Mouse (Mus musculus) lung, postnatal 0 days (tissue): ENCODE results near the gene Slc36a3. TPM values are rescaled to one million over a fixed set of nuclear protein-coding genes. Genes with fewer than 3 reads are reported as not detected.
"Not testable (repeated sequence)": the region's sequence is repeated elsewhere in the genome, so short reads cannot be mapped to it uniquely, and the experiment has no call there.

Experiments used
- ATAC-seq: fragments of 200-750 bp; cut with Nextera tagmentation; 2 replicates; pipeline ENCODE4 v1.8.0; 2017; ENCODE audit warnings: moderate library complexity
- DNase-seq: peaks from one replicate; pipeline ENCODE4 v3.0.0-alpha.2; 2016; ENCODE audit warnings: low spot score
- H3K27ac ChIP-seq: fragments of 300-500 bp; sonication (generic); 2 replicates; pipeline ENCODE4 v1.5.1; 2014; ENCODE audit warnings: antibody characterized with exemption, mild to moderate bottlenecking, low read length, mixed read lengths
- H3K27me3 ChIP-seq: fragments of 300-500 bp; sonication (generic); replicated peaks from 2 replicates; pipeline ENCODE4 v1.6.1; 2014; ENCODE audit warnings: low read length, mixed read lengths; ENCODE audit not compliant: insufficient read depth
- H3K36me3 ChIP-seq: fragments of 300-500 bp; sonication (generic); 2 replicates; pipeline ENCODE4 v1.6.1; 2014; ENCODE audit warnings: low read length, mixed read lengths; ENCODE audit not compliant: insufficient read depth
- H3K4me1 ChIP-seq: fragments of 300-500 bp; sonication (generic); 2 replicates; pipeline ENCODE4 v1.6.1; 2014; ENCODE audit warnings: antibody characterized with exemption, low read depth, low read length, mixed read lengths; ENCODE audit not compliant: insufficient read depth
- H3K4me2 ChIP-seq: fragments of 300-500 bp; sonication (generic); replicated peaks from 2 replicates; pipeline ENCODE4 v1.6.1; 2014; ENCODE audit warnings: low read depth, mild to moderate bottlenecking, low read length, moderate library complexity, mixed read lengths
- H3K4me3 ChIP-seq: fragments of 300-500 bp; sonication (generic); 2 replicates; pipeline ENCODE4 v1.5.1; 2014; ENCODE audit warnings: low read depth, low read length
- H3K9ac ChIP-seq: fragments of 300-500 bp; sonication (generic); replicated peaks from 2 replicates; pipeline ENCODE4 v1.6.1; 2014; ENCODE audit warnings: low read depth, mild to moderate bottlenecking
- H3K9me3 ChIP-seq: fragments of 300-500 bp; sonication (generic); 2 replicates; pipeline ENCODE4 v1.6.1; 2016; ENCODE audit warnings: low read length, mixed read lengths
- CTCF ChIP-seq: IDR thresholded peaks from 2 replicates; pipeline ENCODE4 v1.5.1; 2016; ENCODE audit warnings: antibody characterized with exemption, mild to moderate bottlenecking
- EP300 ChIP-seq: IDR thresholded peaks from 2 replicates; pipeline ENCODE4 v1.6.1; 2016; ENCODE audit warnings: antibody characterized with exemption, mild to moderate bottlenecking, control low read depth
- WGBS: fragments of 180-500 bp; shearing (Covaris S2); extraction: QIAGEN DNeasy Blood & Tissue Kit; methylation state at CpG from one replicate; pipeline ENCODE4 v1.1.7; 2014; 5-methylcytosine and 5-hydroxymethylcytosine counted together
- polyA plus RNA-seq: library from polyadenylated mRNA; unstranded; fragments of >200 nt; fragmentation: Nextera tagmentation; extraction: Ambion mirVana; gene quantifications from 2 replicates; pipeline ENCODE4 v1.2.1, GENCODE M21; 2015

Slc36a3 gene
- polyA plus RNA-seq, 1 experiment from 2014 or later: not detected

DNA sequence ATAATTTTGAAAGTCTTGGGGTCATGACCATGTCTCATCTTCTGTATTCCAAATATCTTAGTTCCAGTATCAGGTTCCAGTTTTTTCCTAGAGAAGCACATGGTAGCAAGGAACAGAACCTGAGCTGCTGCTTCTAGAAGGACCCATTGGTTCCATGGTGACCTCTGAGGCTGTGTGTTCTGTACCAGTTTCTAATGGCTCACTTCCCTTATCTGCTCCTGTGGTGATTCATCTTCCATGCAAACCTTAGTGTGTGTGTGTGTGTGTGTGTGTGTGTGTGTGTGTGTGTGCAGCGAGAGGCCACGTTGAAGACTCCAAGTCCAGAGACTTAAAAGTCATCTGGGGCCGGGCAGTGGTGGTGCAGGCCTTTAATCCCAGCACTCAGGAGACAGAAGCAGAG lies 35.5 kb downstream of the Slc36a3 start:
- 85% methylated on average over 3 of the region's 3 CpGs for WGBS
- H3K4me2 ChIP-seq: no peak overlapping the region
- H3K4me3 ChIP-seq: no peak overlapping the region
- no peak overlapping the region for H3K9ac ChIP-seq
- H3K27ac ChIP-seq: no peak overlapping the region
- no peaks in the 10 kb centered on the region for H3K27me3 ChIP-seq
- no peaks in the 10 kb centered on the region for H3K9me3 ChIP-seq
- DNase-seq (no peak), ATAC-seq (no peak)
- H3K36me3 ChIP-seq: no peaks in the 10 kb centered on the region
- no peaks in the 10 kb centered on the region for H3K4me1 ChIP-seq
- TF ChIP-seq CTCF (no peak), EP300 (no peak)

DNA sequence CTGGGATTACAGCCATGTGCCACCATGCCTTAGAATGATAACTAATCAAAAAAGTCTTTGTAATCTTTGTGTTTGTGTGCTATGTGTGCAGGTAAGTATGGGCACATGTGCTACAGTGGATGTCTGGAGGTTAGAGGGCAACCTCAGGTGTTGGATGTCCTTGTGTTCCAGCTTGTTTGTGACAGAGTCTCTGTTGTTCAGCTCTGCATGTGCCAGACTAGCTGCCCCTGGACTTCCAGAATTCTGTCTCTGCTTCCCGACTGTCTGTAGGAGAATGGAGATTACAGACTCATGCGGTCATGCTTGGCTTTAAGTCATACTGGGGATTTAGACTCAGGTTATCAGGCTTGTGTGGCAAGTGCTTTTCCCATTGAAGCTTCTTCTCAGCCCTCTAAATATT lies 37.2 kb downstream of the Slc36a3 start:
- H3K9me3 ChIP-seq: no peaks in the 10 kb centered on the region
- H3K36me3 ChIP-seq: no peaks in the 10 kb centered on the region
- H3K4me1 ChIP-seq: no peaks in the 10 kb centered on the region
- no peak for DNase-seq
- no peaks in the 10 kb centered on the region for H3K27me3 ChIP-seq
- no peak overlapping the region for H3K9ac ChIP-seq
- TF ChIP-seq EP300 (no peak), CTCF (no peak)
- ATAC-seq: no peak
- no peak overlapping the region for H3K4me3 ChIP-seq
- no peak overlapping the region for H3K4me2 ChIP-seq
- WGBS: 69% methylated on average over 2 of the region's 2 CpGs
- no peak overlapping the region for H3K27ac ChIP-seq

DNA sequence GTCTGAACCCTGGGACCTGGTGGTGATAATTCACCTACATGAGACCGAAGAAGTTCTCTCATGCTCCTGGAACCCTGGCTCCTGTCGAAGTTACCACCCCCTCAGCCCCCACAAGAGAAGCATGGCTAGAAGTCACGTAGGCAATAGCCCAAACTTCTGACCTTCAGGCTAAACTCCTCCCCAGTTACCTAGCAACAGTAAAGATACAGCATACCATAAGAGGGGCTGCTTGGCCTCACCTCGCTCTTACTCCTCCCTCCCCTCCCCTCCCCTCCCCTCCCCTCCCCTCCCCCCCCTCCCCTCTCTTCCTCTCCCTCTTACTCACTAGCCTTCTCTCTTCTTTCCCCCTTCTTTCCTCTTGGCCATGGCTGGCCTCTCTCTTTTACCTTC lies 37.7 kb downstream of the Slc36a3 start:
- H3K4me3 ChIP-seq, DNase-seq, H3K9ac ChIP-seq, H3K9me3 ChIP-seq, H3K27ac ChIP-seq, H3K36me3 ChIP-seq, H3K4me1 ChIP-seq, H3K4me2 ChIP-seq, ATAC-seq, H3K27me3 ChIP-seq: not testable (repeated sequence)
- 5% methylated on average over 4 of the region's 4 CpGs for WGBS

DNA sequence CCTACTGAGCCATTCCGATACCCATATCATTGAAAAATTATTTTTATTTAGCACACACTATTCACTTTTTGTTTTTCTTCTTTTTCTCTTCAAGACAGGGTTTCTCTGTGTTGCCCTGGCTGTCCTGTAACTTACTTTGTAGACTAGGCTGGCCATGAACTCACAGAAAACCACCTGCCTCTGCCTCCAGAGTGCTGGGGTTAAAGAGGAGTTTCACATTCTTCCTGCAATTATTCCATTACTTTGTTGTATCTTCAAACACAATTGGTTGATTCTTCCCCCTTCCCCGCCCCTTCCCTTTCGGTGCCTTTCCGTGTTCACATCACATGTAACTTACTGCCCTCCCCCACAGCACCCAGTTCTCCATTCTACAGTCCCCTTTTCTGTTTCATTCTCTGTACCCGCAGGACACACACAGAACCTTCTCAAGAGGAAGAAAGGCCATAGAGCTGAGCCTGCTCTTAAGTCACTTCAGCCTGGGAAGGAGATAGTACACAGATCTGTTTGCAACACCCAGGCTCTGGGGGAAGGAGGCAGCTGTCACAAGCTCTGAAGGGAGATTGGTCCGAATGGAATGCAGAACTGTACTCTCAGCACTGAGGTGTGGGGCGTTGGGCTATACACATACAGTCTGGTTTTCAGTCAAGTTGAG lies 38.2 kb downstream of the Slc36a3 start:
- ATAC-seq: peak; percentile 85
- H3K27ac ChIP-seq: no peak overlapping the region

GRCm38 (mm10) chr11:55110566-55111169 lies 40.8 kb downstream of the Slc36a3 start:
- no peak overlapping the region for H3K4me3 ChIP-seq
- H3K36me3 ChIP-seq: no peaks in the 10 kb centered on the region
- TF ChIP-seq EP300 (no peak), CTCF (no peak)
- DNase-seq (no peak), ATAC-seq (no peak)
- H3K9ac ChIP-seq: no peak overlapping the region
- H3K4me2 ChIP-seq: no peak overlapping the region
- no peaks in the 10 kb centered on the region for H3K27me3 ChIP-seq
- H3K4me1 ChIP-seq: no peaks in the 10 kb centered on the region
- 46% methylated on average over 7 of the region's 7 CpGs for WGBS
- H3K27ac ChIP-seq: no peak overlapping the region
- no peaks in the 10 kb centered on the region for H3K9me3 ChIP-seq

More for the DNA sequence above, 38.2 kb downstream of the Slc36a3 start:
- no peaks in the 10 kb centered on the region for H3K4me1 ChIP-seq
- no peak overlapping the region for H3K4me2 ChIP-seq
- DNase-seq: peak; percentile 63
- no peak overlapping the region for H3K4me3 ChIP-seq
- no peaks in the 10 kb centered on the region for H3K36me3 ChIP-seq
- 36% methylated on average over 7 of the region's 7 CpGs for WGBS
- H3K9ac ChIP-seq: no peak overlapping the region
- H3K9me3 ChIP-seq: no peaks in the 10 kb centered on the region
- no peaks in the 10 kb centered on the region for H3K27me3 ChIP-seq
- TF ChIP-seq CTCF (no peak), EP300 (no peak)

DNA sequence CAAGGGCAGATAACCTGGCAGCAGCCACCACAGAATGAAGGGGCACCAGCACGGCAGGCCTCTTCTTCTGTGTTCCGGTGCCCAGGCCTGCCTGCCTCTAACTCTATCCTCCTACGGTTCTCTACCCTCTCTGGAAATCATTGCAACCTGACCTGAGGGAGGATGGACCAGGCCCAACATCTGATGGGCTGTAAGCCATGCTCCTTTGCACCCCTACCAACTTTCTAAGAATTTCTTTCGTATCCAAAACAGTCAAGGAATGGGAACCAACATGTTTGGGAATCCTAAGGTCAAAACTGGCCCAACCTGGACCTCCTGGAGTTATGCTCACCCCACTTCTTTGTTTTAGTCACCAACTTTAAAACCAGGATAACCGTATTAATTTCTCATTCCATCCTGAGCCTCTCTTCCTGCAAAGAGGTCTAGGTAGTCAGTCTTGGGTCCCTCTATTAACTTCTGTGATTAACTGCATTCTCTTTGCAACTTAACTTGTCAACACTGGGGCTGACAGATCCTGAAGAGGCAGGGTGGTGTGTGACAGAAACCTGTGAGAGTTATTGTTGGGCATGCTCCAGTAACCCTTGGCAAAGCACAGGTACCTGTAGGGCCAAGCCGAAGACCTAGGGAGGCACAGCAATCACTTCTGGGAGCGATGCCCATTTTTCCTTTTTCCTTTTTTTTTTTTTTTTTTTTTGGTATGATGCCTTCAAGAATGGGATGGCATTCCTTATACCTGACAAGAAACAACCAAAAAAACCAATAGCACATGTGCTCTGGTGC lies 41.8 kb downstream of the Slc36a3 start:
- Histone ChIP-seq H3K36me3 (no peaks in the 10 kb centered on the region), H3K4me2 (no peak overlapping the region), H3K9ac (no peak overlapping the region), H3K4me1 (no peaks in the 10 kb centered on the region), H3K9me3 (no peaks in the 10 kb centered on the region), H3K4me3 (no peak overlapping the region), H3K27ac (no peak overlapping the region), H3K27me3 (no peaks in the 10 kb centered on the region)
- DNase-seq: no peak
- whole genome bisulfite sequencing: 84% methylated on average over 7 of the region's 7 CpGs
- ATAC-seq: no peak
- TF ChIP-seq CTCF: no peak
- no peak for TF ChIP-seq EP300
